Mouse (Mus musculus): Measurements from ENCODE around the gene Mdga2. TPM values are rescaled to one million over a fixed set of nuclear protein-coding genes. Genes with fewer than 3 reads are reported as not detected.

Gene Mdga2
- total and polyA plus RNA-seq, 3 experiments, result 0.27 TPM; not detected in 2

DNA sequence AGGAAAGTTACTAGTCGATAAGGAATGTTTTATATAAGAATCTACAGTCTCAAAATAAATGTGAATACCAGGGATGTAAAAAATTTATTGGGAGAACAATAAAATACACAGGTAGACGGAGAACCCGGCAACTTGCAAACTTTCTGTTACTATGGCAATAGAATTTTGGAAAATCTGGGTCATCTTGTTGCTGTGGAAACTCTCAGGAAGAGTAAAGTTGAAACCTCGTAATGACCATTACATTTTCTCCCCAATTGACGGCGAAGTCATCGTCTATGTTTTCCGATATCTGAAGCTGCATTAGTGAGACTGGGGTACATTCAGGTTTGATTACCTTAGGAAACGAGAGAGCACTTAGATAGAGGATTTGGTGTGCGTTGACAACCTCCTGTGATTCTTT lies 514.0 kb downstream of the Mdga2 start:
- H3K9me3 ChIP-seq (replicated peaks; ENCODE audit: low read length), result no peaks in the 10 kb centered on the region
- no peaks in the 10 kb centered on the region for H3K36me3 ChIP-seq (replicated peaks in 1 of 2; ENCODE audit: control insufficient read depth in 1 of 2, insufficient read depth in 1 of 2, low read length in 1 of 2)
- in situ Hi-C loops (cut with MboI; ENCODE audit: low pct_ligation_motif_present, low pct_unique_long_range_greater_than_20kb, low sequenced_read_pairs) (no loop called here), dilution Hi-C loops (cut with MboI; ENCODE audit: extremely low pct_ligation_motif_present, extremely low pct_unique_long_range_greater_than_20kb, low sequenced_read_pairs) (no loop called here)
- TF ChIP-seq JUND (conservative IDR thresholded peaks at IDR 0.05; ENCODE audit: low read depth, low read length) (peak; percentile 68; the same call in 1 of the 2 replicates), JUN (IDR thresholded peaks at IDR 0.05; ENCODE audit: insufficient read depth, low read depth, low read length) (peak; percentile 23; the same call in 1 of the 2 replicates), TBP (conservative IDR thresholded peaks at IDR 0.05; ENCODE audit: low read depth, low read length) (no peak), EP300 (IDR thresholded peaks at IDR 0.05; ENCODE audit: low read length) (peak; percentile 58; the same call in 1 of the 2 replicates)
- H3K9ac ChIP-seq (ENCODE audit: insufficient read depth, low read depth), result no peak overlapping the region
- no peaks in the 10 kb centered on the region for H3K79me2 ChIP-seq (replicated peaks; ENCODE audit: control insufficient read depth, extremely low read depth, insufficient read depth, poor library complexity, severe bottlenecking)
- no peak overlapping the region for H3K4me3 ChIP-seq (replicated peaks in 1 of 3; ENCODE audit: low read depth in 2 of 3, low read length in 2 of 3, poor library complexity in 1 of 3)
- H3K27me3 ChIP-seq (replicated peaks), result no peaks in the 10 kb centered on the region
- H3K4me1 ChIP-seq (ENCODE audit: control insufficient read depth in 1 of 2, insufficient read depth in 2 of 2), result peaks cover 0 to 4% of the 10 kb centered on the region in 2 experiments; a peak in 1 of 4 replicates
- H3K27ac ChIP-seq (ENCODE audit: insufficient read depth, low read depth), result no peak overlapping the region
- DNase-seq (ENCODE audit: extremely low read depth), result peak; percentile 15
- peak overlapping the region; percentile 15; the same call in 1 of the 2 replicates for H3K4me2 ChIP-seq (ENCODE audit: insufficient read depth, low read depth, poor library complexity, severe bottlenecking)

- H3K79me2 ChIP-seq (replicated peaks; ENCODE audit: control insufficient read depth, extremely low read depth, insufficient read depth, poor library complexity, severe bottlenecking), result no peaks in the 10 kb centered on the region
- H3K36me3 ChIP-seq (replicated peaks in 1 of 2; ENCODE audit: control insufficient read depth in 1 of 2, insufficient read depth in 1 of 2, low read length in 1 of 2), result no peaks in the 10 kb centered on the region
- H3K27ac ChIP-seq (ENCODE audit: insufficient read depth, low read depth), result no peak overlapping the region
- H3K9me3 ChIP-seq (replicated peaks; ENCODE audit: low read length), result no peaks in the 10 kb centered on the region
- no peaks in the 10 kb centered on the region for H3K27me3 ChIP-seq (replicated peaks)
- peaks cover 0 to 4% of the 10 kb centered on the region in 2 experiments; a peak in 1 of 4 replicates for H3K4me1 ChIP-seq (ENCODE audit: control insufficient read depth in 1 of 2, insufficient read depth in 2 of 2)
- H3K4me2 ChIP-seq (ENCODE audit: insufficient read depth, low read depth, poor library complexity, severe bottlenecking), result no peak overlapping the region
- no peak overlapping the region for H3K4me3 ChIP-seq (replicated peaks in 1 of 3; ENCODE audit: low read depth in 2 of 3, low read length in 2 of 3, poor library complexity in 1 of 3)
- no peak overlapping the region for H3K9ac ChIP-seq (ENCODE audit: insufficient read depth, low read depth)
- in situ Hi-C loops (cut with MboI; ENCODE audit: low pct_ligation_motif_present, low pct_unique_long_range_greater_than_20kb, low sequenced_read_pairs) (no loop called here), dilution Hi-C loops (cut with MboI; ENCODE audit: extremely low pct_ligation_motif_present, extremely low pct_unique_long_range_greater_than_20kb, low sequenced_read_pairs) (no loop called here)
- DNase-seq (ENCODE audit: extremely low read depth), result peak; percentile 52
- TF ChIP-seq MAZ (IDR thresholded peaks at IDR 0.05; ENCODE audit: low read depth, low read length) (no peak), EP300 (IDR thresholded peaks at IDR 0.05; ENCODE audit: low read length) (peak; percentile 35; the same call in 1 of the 2 replicates), BHLHE40 (IDR thresholded peaks at IDR 0.05; ENCODE audit: low read depth, low read length) (peak; percentile 94), ETS1 (conservative IDR thresholded peaks at IDR 0.05; ENCODE audit: low read depth, low read length) (peak; percentile 61)
These were observed 514.9 kb downstream of the Mdga2 start for GRCm38 (mm10) chr12:66707431-66707830.

DNA sequence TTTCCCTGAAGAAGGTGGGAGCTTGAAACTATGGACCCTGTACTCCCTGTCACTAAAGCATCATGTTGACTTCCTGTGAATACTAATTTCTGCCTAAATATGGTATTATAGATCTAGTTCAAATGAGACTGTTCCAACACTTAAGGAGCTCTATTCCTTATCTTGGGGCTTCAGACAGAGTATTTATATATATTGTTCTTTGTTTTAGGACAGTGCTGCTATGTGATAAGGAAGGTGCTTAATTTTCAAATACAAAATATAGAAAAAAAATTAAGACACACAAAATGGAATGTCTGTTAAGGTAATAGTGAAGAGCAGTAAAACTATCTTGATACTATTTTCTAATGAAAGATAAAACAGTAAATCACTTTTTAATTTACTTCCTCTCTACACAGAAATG lies 517.3 kb downstream of the Mdga2 start:
- in situ Hi-C loops (cut with MboI; ENCODE audit: low pct_ligation_motif_present, low pct_unique_long_range_greater_than_20kb, low sequenced_read_pairs), result no loop called here
- Histone ChIP-seq H3K9me3 (replicated peaks; ENCODE audit: low read length) (no peaks in the 10 kb centered on the region), H3K4me1 (ENCODE audit: control insufficient read depth in 1 of 2, insufficient read depth in 2 of 2) (peaks cover 0 to 4% of the 10 kb centered on the region in 2 experiments; a peak in 1 of 4 replicates), H3K27ac (ENCODE audit: insufficient read depth, low read depth) (no peak overlapping the region), H3K9ac (ENCODE audit: insufficient read depth, low read depth) (no peak overlapping the region), H3K27me3 (replicated peaks) (no peaks in the 10 kb centered on the region), H3K79me2 (replicated peaks; ENCODE audit: control insufficient read depth, extremely low read depth, insufficient read depth, poor library complexity, severe bottlenecking) (no peaks in the 10 kb centered on the region), H3K4me3 (replicated peaks in 1 of 3; ENCODE audit: low read depth in 2 of 3, low read length in 2 of 3, poor library complexity in 1 of 3) (no peak overlapping the region), H3K36me3 (replicated peaks in 1 of 2; ENCODE audit: control insufficient read depth in 1 of 2, insufficient read depth in 1 of 2, low read length in 1 of 2) (no peaks in the 10 kb centered on the region), H3K4me2 (ENCODE audit: insufficient read depth, low read depth, poor library complexity, severe bottlenecking) (no peak overlapping the region)
- no peak for TF ChIP-seq EP300 (IDR thresholded peaks at IDR 0.05; ENCODE audit: low read length)
- TF ChIP-seq CHD2 (IDR thresholded peaks at IDR 0.05; ENCODE audit: low read length), result no peak
- no peak for TF ChIP-seq RAD21 (IDR thresholded peaks at IDR 0.05; ENCODE audit: low read depth, low read length)
- no peak for TF ChIP-seq MYC (IDR thresholded peaks at IDR 0.05; ENCODE audit: low read depth, low read length)
- no peak for TF ChIP-seq TCF12 (IDR thresholded peaks at IDR 0.05; ENCODE audit: low read depth, low read length)
- TF ChIP-seq ZNF384 (IDR thresholded peaks at IDR 0.05; ENCODE audit: low read depth, low read length), result no peak
- no peak for TF ChIP-seq MAFK (IDR thresholded peaks at IDR 0.05; ENCODE audit: insufficient replicate concordance, low read length)
- no peak for TF ChIP-seq HCFC1 (IDR thresholded peaks at IDR 0.05; ENCODE audit: low read depth, low read length)
- TF ChIP-seq MXI1 (IDR thresholded peaks at IDR 0.05; ENCODE audit: low read depth, low read length), result no peak
- no peak for TF ChIP-seq JUND (conservative IDR thresholded peaks at IDR 0.05; ENCODE audit: low read depth, low read length)
- TF ChIP-seq ETS1 (conservative IDR thresholded peaks at IDR 0.05; ENCODE audit: low read depth, low read length), result no peak
- no peak for TF ChIP-seq CHD1 (IDR thresholded peaks at IDR 0.05; ENCODE audit: low read depth, low read length)
- no peak for TF ChIP-seq JUN (IDR thresholded peaks at IDR 0.05; ENCODE audit: insufficient read depth, low read depth, low read length)
- no peak for TF ChIP-seq UBTF (IDR thresholded peaks at IDR 0.05; ENCODE audit: low read depth, low read length)
- TF ChIP-seq BHLHE40 (IDR thresholded peaks at IDR 0.05; ENCODE audit: low read depth, low read length), result no peak
- TF ChIP-seq MEF2A (IDR thresholded peaks at IDR 0.05; ENCODE audit: borderline replicate concordance, low read depth, low read length), result no peak
- dilution Hi-C loops (cut with MboI; ENCODE audit: extremely low pct_ligation_motif_present, extremely low pct_unique_long_range_greater_than_20kb, low sequenced_read_pairs), result no loop called here
- no peak for DNase-seq (ENCODE audit: extremely low read depth)
